Mouse (Mus musculus) kidney, adult 2 months (tissue): ENCODE measurements around the gene Tgm5.

ENCODE experiments used
- CTCF ChIP-seq: fragments of 200-500 bp; conservative IDR thresholded peaks from 2 replicates; pipeline ENCODE4 v1.5.1; 2011; ENCODE audit warnings: low read depth, mild to moderate bottlenecking, control low read depth, low read length, moderate library complexity, mixed read lengths; ENCODE audit not compliant: insufficient read depth, insufficient read length
- POLR2A ChIP-seq: fragments of 200-500 bp; IDR thresholded peaks from one replicate; pipeline ENCODE4 v1.6.1; 2011; ENCODE audit warnings: low read depth, low read length, control low read depth

GRCm38 (mm10) chr2:121054060-121054459 lies 31.6 kb downstream of the Tgm5 start:
- no peak for TF ChIP-seq POLR2A
- no peak for TF ChIP-seq CTCF
